Mouse (Mus musculus) forebrain, embryonic 11.5 days (tissue): ENCODE results near the gene Yaf2. TPM values are rescaled to one million over a fixed set of nuclear protein-coding genes. Genes with fewer than 3 reads are reported as not detected.
A peak's percentile ranks its signal among the peaks of the same experiment; 100 is the strongest.

Experiments
- ATAC-seq: fragments of 200-750 bp; cut with Nextera tagmentation; replicated peaks from 2 replicates; pipeline ENCODE4 v1.8.0; 2017; ENCODE audit warnings: moderate TSS enrichment; ENCODE audit not compliant: low FRiP score
- DNase-seq: peaks from one replicate; pipeline ENCODE4 v3.0.0-alpha.2; 2017; ENCODE audit warnings: low spot score
- H3K27ac ChIP-seq: fragments of 300-500 bp; sonication (generic); 2 replicates; pipeline ENCODE4 v1.5.1; 2014; ENCODE audit warnings: low read depth, low read length
- H3K27me3 ChIP-seq: fragments of 300-500 bp; sonication (generic); 2 replicates; pipeline ENCODE4 v1.6.1; 2014; ENCODE audit warnings: mild to moderate bottlenecking, low read length, mixed read lengths; ENCODE audit not compliant: control insufficient read depth, insufficient read depth
- H3K36me3 ChIP-seq: fragments of 300-500 bp; sonication (generic); 2 replicates; pipeline ENCODE4 v1.6.1; 2014; ENCODE audit warnings: mild to moderate bottlenecking, low read length, moderate library complexity, mixed read lengths; ENCODE audit not compliant: control insufficient read depth, insufficient read depth
- H3K4me1 ChIP-seq: fragments of 300-500 bp; sonication (generic); replicated peaks from 2 replicates; pipeline ENCODE4 v1.6.1; 2014; ENCODE audit warnings: low read length, mixed read lengths; ENCODE audit not compliant: control insufficient read depth, insufficient read depth
- H3K4me2 ChIP-seq: fragments of 300-500 bp; sonication (generic); 2 replicates; pipeline ENCODE4 v1.6.1; 2014; ENCODE audit warnings: low read depth, mild to moderate bottlenecking, low read length, moderate library complexity, mixed read lengths; ENCODE audit not compliant: severe bottlenecking
- H3K4me3 ChIP-seq: fragments of 300-500 bp; sonication (generic); 2 replicates; pipeline ENCODE4 v1.5.1; 2014; ENCODE audit warnings: low read depth, low read length
- H3K9ac ChIP-seq: fragments of 300-500 bp; sonication (generic); 2 replicates; pipeline ENCODE4 v1.6.1; 2014; ENCODE audit warnings: low read length
- H3K9me3 ChIP-seq: fragments of 300-500 bp; sonication (generic); 2 replicates; pipeline ENCODE4 v1.6.1; 2016; ENCODE audit warnings: low read length, mixed read lengths; ENCODE audit not compliant: control insufficient read depth
- WGBS: fragments of 180-500 bp; shearing (Covaris S2); extraction: QIAGEN DNeasy Blood & Tissue Kit; methylation state at CpG from one replicate; pipeline ENCODE4 v1.1.7; 2014; 5-methylcytosine and 5-hydroxymethylcytosine counted together
- polyA plus RNA-seq: library from polyadenylated mRNA; unstranded; fragments of >200 nt; fragmentation: Nextera tagmentation; extraction: Ambion mirVana; gene quantifications from 2 replicates; pipeline ENCODE4 v1.2.1, GENCODE M21; 2014

Gene Yaf2
- polyA plus RNA-seq, 1 experiment from 2014 or later, result 116 TPM

- H3K27ac ChIP-seq, result no peak overlapping the region
- no peaks in the 10 kb centered on the region for H3K4me1 ChIP-seq
- H3K4me2 ChIP-seq, result no peak overlapping the region
- H3K4me3 ChIP-seq, result no peak overlapping the region
- ATAC-seq (no peak), DNase-seq (no peak)
- no peaks in the 10 kb centered on the region for H3K9me3 ChIP-seq
- H3K27me3 ChIP-seq, result no peaks in the 10 kb centered on the region
- WGBS, result 82% methylated on average over 8 of the region's 8 CpGs
- H3K36me3 ChIP-seq, result no peaks in the 10 kb centered on the region
- no peak overlapping the region for H3K9ac ChIP-seq
Observed at GRCm38 (mm10) chr15:93267479-93267878, 69.3 kb downstream of the Yaf2 start.

GRCm38 (mm10) chr15:93266361-93266760, 70.4 kb downstream of the Yaf2 start:
- Histone ChIP-seq H3K27ac (no peak overlapping the region), H3K27me3 (no peaks in the 10 kb centered on the region), H3K36me3 (no peaks in the 10 kb centered on the region), H3K9me3 (no peaks in the 10 kb centered on the region), H3K4me2 (no peak overlapping the region), H3K4me1 (no peaks in the 10 kb centered on the region), H3K9ac (no peak overlapping the region), H3K4me3 (no peak overlapping the region)
- ATAC-seq, result 0 out of 2 replicates have a peak, but pooled peaks have one; percentile 18
- no peak for DNase-seq
- WGBS, result 77% methylated on average over 16 of the region's 16 CpGs

GRCm38 (mm10) chr15:93265728-93266127, 71.0 kb downstream of the Yaf2 start:
- DNase-seq (no peak), ATAC-seq (no peak)
- H3K36me3 ChIP-seq, result no peaks in the 10 kb centered on the region
- no peaks in the 10 kb centered on the region for H3K4me1 ChIP-seq
- H3K4me3 ChIP-seq, result no peak overlapping the region
- H3K9ac ChIP-seq, result no peak overlapping the region
- WGBS, result 71% methylated on average over 2 of the region's 2 CpGs
- H3K9me3 ChIP-seq, result no peaks in the 10 kb centered on the region
- no peak overlapping the region for H3K27ac ChIP-seq
- H3K4me2 ChIP-seq, result no peak overlapping the region
- H3K27me3 ChIP-seq, result no peaks in the 10 kb centered on the region

GRCm38 (mm10) chr15:93265231-93265630, 71.5 kb downstream of the Yaf2 start:
- no peaks in the 10 kb centered on the region for H3K4me1 ChIP-seq
- WGBS, result 90% methylated on average over 3 of the region's 3 CpGs
- DNase-seq (no peak), ATAC-seq (no peak)
- no peaks in the 10 kb centered on the region for H3K9me3 ChIP-seq
- H3K27ac ChIP-seq, result no peak overlapping the region
- H3K4me2 ChIP-seq, result no peak overlapping the region
- no peaks in the 10 kb centered on the region for H3K27me3 ChIP-seq
- no peaks in the 10 kb centered on the region for H3K36me3 ChIP-seq
- no peak overlapping the region for H3K9ac ChIP-seq
- no peak overlapping the region for H3K4me3 ChIP-seq

GRCm38 (mm10) chr15:93264221-93264620, 72.5 kb downstream of the Yaf2 start:
- Histone ChIP-seq H3K36me3 (no peaks in the 10 kb centered on the region), H3K27ac (no peak overlapping the region), H3K9ac (no peak overlapping the region), H3K4me2 (no peak overlapping the region), H3K4me3 (no peak overlapping the region), H3K27me3 (no peaks in the 10 kb centered on the region), H3K4me1 (no peaks in the 10 kb centered on the region), H3K9me3 (no peaks in the 10 kb centered on the region)
- 91% methylated on average over 3 of the region's 3 CpGs for WGBS
- ATAC-seq (no peak), DNase-seq (no peak)

GRCm38 (mm10) chr15:93263566-93263965, 73.2 kb downstream of the Yaf2 start:
- Histone ChIP-seq H3K4me1 (no peaks in the 10 kb centered on the region), H3K27ac (no peak overlapping the region), H3K4me3 (no peak overlapping the region), H3K27me3 (no peaks in the 10 kb centered on the region), H3K36me3 (no peaks in the 10 kb centered on the region), H3K9me3 (no peaks in the 10 kb centered on the region), H3K4me2 (no peak overlapping the region), H3K9ac (no peak overlapping the region)
- ATAC-seq (no peak), DNase-seq (no peak)
- 91% methylated on average over 7 of the region's 7 CpGs for WGBS

- ATAC-seq, result no peak
- Histone ChIP-seq H3K36me3 (no peaks in the 10 kb centered on the region), H3K4me2 (no peak overlapping the region), H3K9ac (no peak overlapping the region), H3K4me3 (no peak overlapping the region), H3K9me3 (no peaks in the 10 kb centered on the region), H3K27me3 (no peaks in the 10 kb centered on the region), H3K4me1 (no peaks in the 10 kb centered on the region), H3K27ac (no peak overlapping the region)
- no peak for DNase-seq
- 73% methylated on average over 5 of the region's 5 CpGs for WGBS
Observed at GRCm38 (mm10) chr15:93262818-93263217, 73.9 kb downstream of the Yaf2 start.

- no peak for ATAC-seq
- Histone ChIP-seq H3K27me3 (no peaks in the 10 kb centered on the region), H3K36me3 (no peaks in the 10 kb centered on the region), H3K4me1 (no peaks in the 10 kb centered on the region), H3K4me2 (no peak overlapping the region), H3K27ac (no peak overlapping the region), H3K9ac (no peak overlapping the region), H3K9me3 (no peaks in the 10 kb centered on the region), H3K4me3 (no peak overlapping the region)
- WGBS, result 88% methylated on average over 5 of the region's 5 CpGs
- DNase-seq, result no peak
Observed at GRCm38 (mm10) chr15:93262274-93262673, 74.5 kb downstream of the Yaf2 start.

- Histone ChIP-seq H3K9ac (no peak overlapping the region), H3K27me3 (no peaks in the 10 kb centered on the region), H3K4me3 (no peak overlapping the region), H3K4me1 (no peaks in the 10 kb centered on the region), H3K36me3 (no peaks in the 10 kb centered on the region; the same call in 1 of the 2 replicates), H3K9me3 (no peaks in the 10 kb centered on the region), H3K4me2 (no peak overlapping the region), H3K27ac (no peak overlapping the region)
- DNase-seq, result no peak
- ATAC-seq, result no peak
- 86% methylated on average over 8 of the region's 8 CpGs for WGBS
Observed at GRCm38 (mm10) chr15:93259933-93260332, 76.8 kb downstream of the Yaf2 start.
